Mouse (Mus musculus): ENCODE results near the gene Prkd2.

DNA sequence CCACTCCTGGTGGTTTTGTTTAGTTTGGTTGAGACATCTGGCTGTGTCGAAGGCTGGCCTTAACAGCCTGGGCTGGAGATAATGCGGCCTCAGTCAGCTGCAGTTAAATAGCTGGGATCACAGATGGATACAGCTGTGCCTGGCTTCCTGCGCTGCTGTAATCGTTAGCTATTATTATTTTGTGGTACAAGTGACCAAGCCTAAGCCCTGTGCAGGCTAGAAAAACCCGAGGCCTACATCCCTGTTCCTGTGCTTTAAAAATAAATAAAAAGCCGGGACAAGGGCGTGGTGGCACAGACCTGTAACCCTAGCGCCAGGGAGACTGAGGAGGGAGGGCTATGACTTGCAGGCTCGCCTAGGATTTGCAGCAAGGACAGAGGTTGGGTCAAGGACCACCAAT is 34.1 kb upstream of the Prkd2 start:
- no peak for TF ChIP-seq POLR2A (IDR thresholded peaks at IDR 0.05; ENCODE audit: borderline replicate concordance, insufficient read depth, low read length)
- no peak for TF ChIP-seq CTCF (IDR thresholded peaks at IDR 0.05; ENCODE audit: borderline replicate concordance, insufficient read depth, low read depth, low read length)

All from cerebellum, adult 2 months (tissue).